Mouse (Mus musculus) myocyte (in vitro differentiated cells): ENCODE data around the gene Upf2.

Experiments used
- POLR2A ChIP-seq: IDR thresholded peaks from one replicate; pipeline ENCODE4 v1.6.1; 2011; ENCODE audit warnings: low read depth, mild to moderate bottlenecking, control low read depth, moderate library complexity; ENCODE audit not compliant: insufficient read length
- POLR2AphosphoS2 ChIP-seq: IDR thresholded peaks from one replicate; pipeline ENCODE4 v1.6.1; 2011; ENCODE audit warnings: low read depth, control low read depth; ENCODE audit not compliant: insufficient read length

DNA sequence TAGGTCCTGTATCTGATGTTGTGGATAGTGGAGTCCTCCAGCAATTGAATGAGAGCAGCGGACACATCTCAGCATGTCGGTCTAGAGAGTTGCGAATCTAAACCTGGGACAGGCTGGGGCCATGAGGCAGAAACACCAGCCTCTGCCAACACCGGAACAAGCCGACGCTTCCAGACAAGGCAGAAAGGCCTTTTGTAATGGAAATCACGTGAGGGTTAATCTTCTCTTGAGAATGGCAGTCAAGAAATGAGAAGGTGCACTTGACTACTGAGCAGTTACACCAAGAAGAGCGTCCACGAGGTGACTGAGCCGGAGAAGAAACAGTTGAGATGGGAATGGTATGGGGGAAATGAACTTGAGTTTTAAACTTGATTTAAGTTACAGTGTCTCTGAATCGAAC lies 104.2 kb downstream of the Upf2 start:
- TF ChIP-seq POLR2A: no peak
- TF ChIP-seq POLR2AphosphoS2: no peak
